Mouse (Mus musculus) urinary bladder, adult 18-20 months (tissue): ENCODE measurements at regions not wholly inside any gene's neighbourhood (a gene's known extent, or its start where the extent isn't known, plus 50 kb on each side); places are given as distances from the start of the nearest gene placed in this dataset.
A peak's percentile ranks its signal among the peaks of the same experiment; 100 is the strongest.

Experiments
- DNase-seq, 2 experiments: peaks; one replicate each; pipeline ENCODE4 v3.0.0; 2022; ENCODE audit warnings: low spot score in 2 of 2, mixed read lengths in 2 of 2

- no peak for DNase-seq
Measured at GRCm38 (mm10) chr3:15112177-15112838, 219.8 kb downstream of the Gm9733 start.

- no peak for DNase-seq
Measured at GRCm38 (mm10) chr3:15118634-15119356, 213.3 kb downstream of the Gm9733 start.

- DNase-seq = no peak
Measured at GRCm38 (mm10) chr3:15126736-15127135, 205.4 kb downstream of the Gm9733 start.

- DNase-seq = no peak
Measured at GRCm38 (mm10) chr3:15128370-15128769, 203.7 kb downstream of the Gm9733 start.

GRCm38 (mm10) chr3:15128960-15129359 lies 203.1 kb downstream of the Gm9733 start:
- DNase-seq = no peak

- DNase-seq = no peak
Measured at GRCm38 (mm10) chr3:15129729-15130369, 202.3 kb downstream of the Gm9733 start.

GRCm38 (mm10) chr3:15132136-15132535 lies 200.0 kb downstream of the Gm9733 start:
- no peak for DNase-seq

- no peak for DNase-seq
Measured at GRCm38 (mm10) chr3:15139550-15139949, 192.6 kb downstream of the Gm9733 start.

- no peak for DNase-seq
Measured at GRCm38 (mm10) chr3:15153710-15154109, 178.4 kb downstream of the Gm9733 start.

GRCm38 (mm10) chr3:15154153-15154552 lies 177.9 kb downstream of the Gm9733 start:
- peak in 1 of 2 experiments; percentile 1 for DNase-seq

GRCm38 (mm10) chr3:15156681-15157080 lies 175.4 kb downstream of the Gm9733 start:
- DNase-seq = no peak

GRCm38 (mm10) chr3:15157842-15158241 lies 174.3 kb downstream of the Gm9733 start:
- no peak for DNase-seq

- DNase-seq = no peak
Measured at GRCm38 (mm10) chr3:15158926-15159325, 173.2 kb downstream of the Gm9733 start.

- no peak for DNase-seq
Measured at GRCm38 (mm10) chr3:15159965-15160714, 172.0 kb downstream of the Gm9733 start.

- no peak for DNase-seq
Measured at GRCm38 (mm10) chr3:15175811-15176210, 156.3 kb downstream of the Gm9733 start.

- DNase-seq = no peak
Measured at GRCm38 (mm10) chr3:15179079-15179812, 152.9 kb downstream of the Gm9733 start.

GRCm38 (mm10) chr3:15181111-15181510 lies 151.0 kb downstream of the Gm9733 start:
- no peak for DNase-seq

GRCm38 (mm10) chr3:15186731-15187130 lies 145.4 kb downstream of the Gm9733 start:
- no peak for DNase-seq

- peak; percentile 33 to 42 for DNase-seq
Measured at GRCm38 (mm10) chr3:15194362-15194761, 137.7 kb downstream of the Gm9733 start.

- DNase-seq = peak in 1 of 2 experiments; percentile 9
Measured at GRCm38 (mm10) chr3:15196101-15196500, 136.0 kb downstream of the Gm9733 start.

GRCm38 (mm10) chr3:15198086-15198485 lies 134.0 kb downstream of the Gm9733 start:
- no peak for DNase-seq
